Mouse (Mus musculus) ES-Bruce4 (cell line): Measurements from ENCODE around the gene Cntnap2.

Experiments used
- CTCF ChIP-seq: IDR thresholded peaks from one replicate; pipeline ENCODE4 v1.8.1; 2011; ENCODE audit warnings: low read depth, low read length
- POLR2A ChIP-seq: IDR thresholded peaks from one replicate; pipeline ENCODE4 v1.8.1; 2011; ENCODE audit warnings: low read length; ENCODE audit not compliant: insufficient read depth

- TF ChIP-seq POLR2A: no peak
- no peak for TF ChIP-seq CTCF
Observed at GRCm38 (mm10) chr6:47109582-47110220, 2050.5 kb downstream of the Cntnap2 start.
